Mouse (Mus musculus) spleen, adult 18-20 months (tissue): ENCODE data around the gene Ssh3.

Experiments
- DNase-seq, 2 experiments: peaks; one replicate each; pipeline ENCODE4 v3.0.0; 2022; ENCODE audit warnings: mixed read lengths in 2 of 2

Ssh3 gene

DNA sequence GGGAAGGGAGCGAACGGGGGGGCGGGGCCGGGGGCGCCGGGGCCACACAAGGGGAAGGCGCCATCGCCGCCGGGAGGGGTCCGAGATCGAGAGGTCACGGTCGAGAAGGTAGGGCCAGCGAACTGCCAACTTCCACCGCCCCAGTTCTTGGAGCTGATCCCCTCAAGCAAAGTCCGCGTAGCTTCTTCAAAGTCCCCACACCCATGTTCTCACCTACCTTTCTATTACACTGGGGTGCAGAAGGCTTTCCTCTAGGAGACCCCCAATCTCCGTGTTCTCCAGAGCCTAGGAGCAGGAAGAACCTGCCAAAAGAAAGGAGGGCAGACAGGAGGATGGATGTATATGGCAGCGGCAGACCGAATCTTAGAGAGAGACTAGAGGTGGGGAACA lies 53.5 kb downstream of the Ssh3 start:
- DNase-seq: no peak

DNA sequence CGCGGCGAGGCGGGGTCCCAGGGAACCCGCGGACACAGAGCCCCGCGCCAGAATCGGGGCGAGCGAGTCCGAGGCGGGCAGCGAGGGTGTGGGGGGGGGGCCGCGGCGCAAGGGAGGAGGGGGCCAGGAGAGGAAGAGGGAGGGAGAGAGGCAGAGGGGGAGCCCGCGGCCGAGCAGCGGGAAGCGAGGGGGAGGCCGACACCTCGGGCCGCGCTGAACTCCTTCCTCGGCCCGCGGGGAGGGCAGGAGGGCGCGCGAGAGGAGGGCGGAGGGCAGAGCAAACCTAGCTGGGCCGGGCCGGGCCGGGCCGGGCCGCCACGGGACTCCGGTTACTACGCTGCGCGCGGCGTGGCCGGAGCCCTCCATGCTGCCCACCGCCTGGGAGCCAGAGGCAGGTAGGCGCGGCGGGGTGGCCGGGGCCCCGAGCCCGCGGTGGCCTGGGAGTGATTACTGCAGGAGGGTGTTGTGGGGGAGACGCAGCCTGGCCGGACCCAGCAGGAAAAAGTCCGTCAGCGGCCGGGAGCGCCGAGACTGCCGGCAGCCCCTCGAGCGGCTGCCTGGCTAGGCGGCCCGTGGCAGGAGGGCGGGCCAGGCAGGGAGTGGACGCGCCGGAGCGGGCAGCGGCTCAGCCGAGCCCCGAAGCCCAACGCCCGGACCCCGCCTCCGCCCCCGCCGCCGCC lies 54.1 kb downstream of the Ssh3 start:
- peak in 1 of 2 experiments; percentile 52 for DNase-seq

DNA sequence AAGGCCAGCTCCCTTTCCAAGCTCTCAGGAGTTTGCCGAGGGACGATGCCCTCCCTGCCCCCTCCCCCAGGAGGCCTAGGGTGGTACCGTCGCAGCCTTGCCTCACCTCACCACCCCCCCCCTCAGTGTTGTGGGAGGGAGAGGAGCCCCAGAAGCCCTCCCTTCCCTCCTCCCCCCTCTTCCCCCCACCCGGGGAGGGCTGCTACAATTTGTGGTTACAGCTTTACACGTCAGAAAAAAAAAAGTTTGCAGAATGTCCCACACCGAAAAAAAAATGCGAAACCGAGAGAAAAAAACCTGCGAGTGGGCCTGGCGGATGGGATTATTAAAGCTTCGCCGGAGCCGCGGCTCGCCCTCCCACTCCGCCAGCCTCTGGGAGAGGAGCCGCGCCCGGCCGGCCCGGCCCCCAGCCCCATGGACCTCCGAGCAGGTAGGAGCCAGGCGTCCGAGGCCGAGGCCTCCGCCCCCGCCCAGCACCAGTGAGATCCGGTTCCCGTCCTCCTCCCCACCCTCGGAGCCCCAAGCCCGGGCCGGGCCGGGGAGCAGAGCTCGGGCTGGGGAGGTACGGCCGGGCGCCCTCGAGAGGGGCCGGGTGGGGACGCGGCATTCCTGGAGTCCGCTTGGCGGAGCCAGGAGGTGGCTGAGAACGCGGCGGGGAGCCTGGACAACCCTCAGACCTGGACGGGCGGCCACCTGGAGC lies 54.8 kb downstream of the Ssh3 start, which contains the start of the genes Clcf1 and AC109138.7:
Gene Clcf1 (plus strand): TSS at position 168 of the 700 bp plus-strand sequence.
Gene AC109138.7 (plus strand): TSS at position 287 of the 700 bp plus-strand sequence.
- DNase-seq: peak; percentile 78 to 82

DNA sequence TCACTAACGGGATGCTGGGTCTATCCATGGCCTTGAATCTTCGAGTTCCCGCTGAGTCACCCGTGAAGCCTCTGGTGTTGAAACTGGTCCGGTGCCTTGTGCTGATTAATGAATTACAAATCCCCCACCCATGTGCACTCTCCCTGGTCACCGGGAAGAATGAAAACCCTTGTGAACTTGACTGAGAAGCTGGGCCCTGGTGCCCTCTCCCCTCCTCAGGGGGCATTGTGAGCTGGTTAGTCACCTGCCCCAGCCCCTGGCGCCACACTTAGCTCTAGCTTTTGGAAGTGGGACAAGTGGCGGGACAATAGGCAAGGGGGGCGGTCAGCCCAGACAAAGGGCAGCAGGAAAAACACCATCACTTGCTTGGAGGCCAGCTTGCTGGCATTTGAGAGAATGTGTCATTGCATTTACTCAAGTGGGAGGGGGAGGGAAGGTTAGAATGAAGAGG lies 55.4 kb downstream of the Ssh3 start:
- peak in 1 of 2 experiments; percentile 28 for DNase-seq

DNA sequence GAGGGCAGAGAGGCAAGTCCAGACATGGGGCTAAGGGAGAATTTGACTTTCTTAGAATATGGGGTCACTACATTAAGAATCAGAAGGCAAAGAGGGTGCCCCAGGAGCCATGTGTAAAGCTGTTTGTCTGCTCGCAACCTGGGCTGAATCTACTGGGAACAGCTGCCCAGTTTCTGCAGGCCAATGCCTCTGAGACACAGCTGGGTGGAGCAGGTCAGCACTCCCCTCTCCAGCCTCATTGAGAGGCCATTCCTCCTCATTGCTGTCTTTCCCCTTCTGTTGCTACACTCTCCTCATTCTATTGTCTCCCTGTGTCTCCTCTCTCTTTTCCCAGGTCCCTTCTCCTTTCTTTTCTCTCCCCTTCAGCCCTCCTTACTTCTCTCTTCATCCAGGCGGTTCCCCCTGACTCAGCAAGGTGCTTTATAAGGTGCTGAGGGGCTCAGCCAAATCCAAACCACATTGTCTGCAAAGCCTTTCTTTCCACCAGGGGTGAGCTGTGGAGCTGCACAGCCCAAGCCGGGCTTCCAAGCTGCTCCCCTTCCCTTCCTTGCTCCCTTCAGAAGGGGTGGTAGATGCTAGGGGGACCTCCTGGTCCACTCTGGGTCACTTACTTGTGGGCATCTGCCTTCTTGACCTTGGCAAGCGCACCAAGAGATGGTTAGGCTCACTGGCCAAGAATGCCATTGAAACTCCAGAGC lies 56.9 kb downstream of the Ssh3 start:
- DNase-seq: no peak
